Mouse (Mus musculus) liver, embryonic 14.5 days (tissue): ENCODE measurements around the gene D630003M21Rik. TPM values are rescaled to one million over a fixed set of nuclear protein-coding genes. Genes with fewer than 3 reads are reported as not detected.
A peak's percentile ranks its signal among the peaks of the same experiment; 100 is the strongest.

Experiments
- ATAC-seq: fragments of 200-750 bp; cut with Nextera tagmentation; 2 replicates; pipeline ENCODE4 v1.8.0; 2017; ENCODE audit warnings: moderate number of reproducible peaks, mild to moderate bottlenecking, moderate library complexity; ENCODE audit not compliant: insufficient read depth
- DNase-seq, 3 experiments: peaks; one replicate each; pipeline ENCODE4 v3.0.0-alpha.2; 2012 to 2013; ENCODE audit warnings: low read depth in 3 of 3, low spot score in 3 of 3
- H3K27ac ChIP-seq: fragments of 300-500 bp; sonication (generic); 2 replicates; pipeline ENCODE4 v1.5.1; 2014; ENCODE audit warnings: moderate library complexity, mild to moderate bottlenecking, control low read depth, inconsistent platforms
- H3K27me3 ChIP-seq: fragments of 300-500 bp; sonication (generic); 2 replicates; pipeline ENCODE4 v1.6.1; 2014; ENCODE audit warnings: mild to moderate bottlenecking, low read length, moderate library complexity; ENCODE audit not compliant: control insufficient read depth, insufficient read depth
- H3K36me3 ChIP-seq: fragments of 300-500 bp; sonication (generic); replicated peaks from 2 replicates; pipeline ENCODE4 v1.6.1; 2014; ENCODE audit warnings: low read depth; ENCODE audit not compliant: control insufficient read depth, insufficient read depth
- H3K4me1 ChIP-seq, 2 experiments: fragments of 200-500 bp in 1 of 2; fragments of 300-500 bp in 1 of 2; sonication (generic) in 1 of 2; replicated peaks; 2 replicates each; pipeline ENCODE4 v1.6.1; 2012 to 2014; ENCODE audit warnings: antibody characterized with exemption in 1 of 2, inconsistent platforms in 1 of 2, low read length in 1 of 2; ENCODE audit not compliant: control insufficient read depth in 2 of 2, insufficient read depth in 2 of 2
- H3K4me2 ChIP-seq: fragments of 300-500 bp; sonication (generic); 2 replicates; pipeline ENCODE4 v1.6.1; 2014; ENCODE audit warnings: low read depth, mild to moderate bottlenecking, control low read depth, moderate library complexity
- H3K4me3 ChIP-seq, 2 experiments: fragments of 200-500 bp in 1 of 2; fragments of 300-500 bp in 1 of 2; sonication (generic) in 1 of 2; 2 replicates each; pipeline ENCODE4 v1.5.1; 2012 to 2014; ENCODE audit warnings: low read depth in 2 of 2, low read length in 2 of 2, mild to moderate bottlenecking in 2 of 2, control low read depth in 1 of 2, inconsistent platforms in 1 of 2, moderate library complexity in 1 of 2; ENCODE audit not compliant: insufficient read depth in 1 of 2
- H3K9ac ChIP-seq: fragments of 300-500 bp; sonication (generic); replicated peaks from 2 replicates; pipeline ENCODE4 v1.6.1; 2014; ENCODE audit warnings: mild to moderate bottlenecking, control low read depth, moderate library complexity
- H3K9me3 ChIP-seq: fragments of 300-500 bp; sonication (generic); 2 replicates; pipeline ENCODE4 v1.6.1; 2016; ENCODE audit warnings: low read length, mixed read lengths; ENCODE audit not compliant: control insufficient read depth
- CTCF ChIP-seq: IDR thresholded peaks from 2 replicates; pipeline ENCODE4 v1.5.1; 2016; ENCODE audit warnings: antibody characterized with exemption, low read depth, control low read depth
- EP300 ChIP-seq: IDR thresholded peaks from 2 replicates; pipeline ENCODE4 v1.6.1; 2016; ENCODE audit warnings: antibody characterized with exemption, low read depth
- WGBS: fragments of 180-500 bp; shearing (Covaris S2); extraction: QIAGEN DNeasy Blood & Tissue Kit; methylation state at CpG from one replicate; pipeline ENCODE4 v1.1.7; 2014; ENCODE audit not compliant: insufficient replicate concordance; 5-methylcytosine and 5-hydroxymethylcytosine counted together
- polyA plus RNA-seq, 2 experiments: library from polyadenylated mRNA; depleted of rRNA in 1 of 2; stranded (reverse) in 1 of 2; unstranded in 1 of 2; fragments of >200 nt; fragmentation: Nextera tagmentation in 1 of 2; extraction: Ambion mirVana in 1 of 2; gene quantifications; 2 replicates each; pipeline versions ENCODE4 v1.2.1 to v1.2.3; 2012 to 2014

Gene D630003M21Rik
- polyA plus RNA-seq (2012; rRNA removed) = 0.33 and 0.34 TPM in 2 replicates
- polyA plus RNA-seq (2014; fragmentation: Nextera tagmentation; extraction: Ambion mirVana) = 0.24 and 0.52 TPM in 2 replicates

DNA sequence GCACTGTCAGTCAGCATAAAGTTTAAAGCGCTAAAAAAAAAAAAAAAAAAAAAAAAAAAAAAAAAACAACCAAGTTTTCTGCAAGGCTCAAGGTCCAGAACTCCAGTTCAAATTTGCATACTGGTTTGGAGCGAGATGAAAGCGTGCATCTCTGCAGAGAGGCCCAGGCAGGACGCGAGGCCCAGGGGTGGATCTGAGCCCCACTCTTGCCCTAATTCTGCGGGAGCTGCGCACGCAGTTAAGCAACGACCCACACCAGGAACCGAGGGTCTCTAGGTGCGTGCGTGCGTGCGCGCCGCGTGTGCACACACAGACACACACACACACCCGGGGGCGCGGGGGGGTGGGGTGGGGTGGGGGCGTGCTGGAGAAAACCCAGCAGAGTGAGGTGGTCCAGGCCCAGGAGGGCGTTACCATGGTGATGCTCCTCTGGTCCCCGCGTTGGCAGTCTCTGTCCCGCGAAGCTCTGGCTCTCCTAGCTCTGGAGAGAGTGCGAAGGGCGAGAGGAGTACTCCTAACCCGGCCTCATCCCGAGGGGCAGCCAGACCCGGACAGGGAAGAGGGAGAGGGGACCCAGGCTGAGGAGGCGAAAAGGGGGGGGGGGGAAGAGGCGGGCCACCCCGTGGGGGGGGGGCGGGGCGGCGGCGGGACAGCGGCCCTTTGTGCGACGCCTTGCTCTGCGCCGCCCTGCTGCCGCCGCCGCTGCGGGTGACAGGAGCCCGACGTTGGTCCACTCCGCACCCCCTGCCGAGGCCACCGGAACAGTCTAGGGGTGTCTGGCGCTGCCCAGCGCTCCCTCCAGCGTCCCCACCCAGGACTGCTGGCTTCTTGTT lies at the start of gene D630003M21Rik:
D630003M21Rik (minus strand) TSS at position 553 of the 833 bp plus-strand sequence.
- Histone ChIP-seq H3K4me1 (no peaks in the 10 kb centered on the region; a peak in 1 of 4 replicates), H3K36me3 (no peaks in the 10 kb centered on the region), H3K4me2 (peak within 1 kb of the TSS; percentile 35), H3K27me3 (peaks cover 6% of the 10 kb centered on the region), H3K9me3 (no peaks in the 10 kb centered on the region), H3K4me3 (peak within 1 kb of the TSS; percentile 3 to 32; a peak in 1 of 4 replicates), H3K27ac (no peak within 1 kb of the TSS), H3K9ac (no peak within 1 kb of the TSS)
- under 1% methylated on average over 52 of the region's 55 CpGs for WGBS
- ATAC-seq = no peak
- no peak for DNase-seq
- TF ChIP-seq CTCF (no peak), EP300 (no peak)

DNA sequence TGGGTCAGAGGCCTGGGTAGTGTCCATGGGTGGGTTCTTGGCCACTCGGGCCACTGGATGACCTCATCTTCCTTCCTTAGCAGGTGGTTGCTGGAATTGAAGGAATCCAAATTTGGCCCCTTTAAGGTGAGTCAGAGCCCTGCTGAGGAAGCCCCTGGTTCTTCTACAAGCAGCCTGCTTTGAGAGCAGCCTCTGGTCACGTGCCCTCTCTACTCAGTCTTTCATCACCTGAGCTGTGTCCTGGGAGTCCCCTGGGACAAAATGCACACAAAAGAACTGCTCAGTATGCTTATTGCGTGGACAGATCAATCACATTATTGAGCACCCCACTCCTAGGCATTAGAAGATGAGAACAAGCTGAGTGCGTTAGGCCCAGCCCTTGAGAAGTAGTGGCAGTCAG lies 47.9 kb upstream of the D630003M21Rik start:
- no peak for TF ChIP-seq EP300
- TF ChIP-seq CTCF = no peak
- WGBS = 55% methylated on average over 4 of the region's 4 CpGs
- Histone ChIP-seq H3K27me3 (no peaks in the 10 kb centered on the region), H3K9ac (no peak overlapping the region), H3K4me1 (no peaks in the 10 kb centered on the region), H3K9me3 (no peaks in the 10 kb centered on the region), H3K4me2 (no peak overlapping the region), H3K4me3 (no peak overlapping the region), H3K27ac (no peak overlapping the region), H3K36me3 (no peaks in the 10 kb centered on the region)
- no peak for ATAC-seq
- no peak for DNase-seq

DNA sequence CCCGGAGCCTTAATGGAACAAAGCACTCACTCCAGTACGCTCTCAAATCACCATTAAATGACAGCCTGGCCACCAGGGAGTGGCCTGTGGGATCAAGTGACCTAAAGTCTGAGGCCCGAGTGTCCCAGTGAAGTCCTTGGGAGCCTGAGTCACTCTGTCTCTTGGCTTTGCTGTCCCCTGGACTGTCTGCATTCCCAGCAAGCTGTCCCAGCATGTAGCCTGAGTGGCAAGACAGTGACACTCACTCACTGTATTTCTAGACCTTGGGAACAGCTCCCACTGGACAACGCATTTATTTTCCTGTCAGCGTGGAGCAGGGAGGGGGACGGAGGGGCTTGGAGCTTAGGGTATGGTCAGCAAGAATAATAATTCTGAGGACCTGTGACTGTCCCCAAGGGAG lies 47.4 kb upstream of the D630003M21Rik start:
- Histone ChIP-seq H3K4me2 (no peak overlapping the region), H3K4me1 (no peaks in the 10 kb centered on the region), H3K27ac (no peak overlapping the region), H3K9ac (no peak overlapping the region), H3K27me3 (no peaks in the 10 kb centered on the region), H3K36me3 (no peaks in the 10 kb centered on the region), H3K9me3 (no peaks in the 10 kb centered on the region), H3K4me3 (no peak overlapping the region)
- ATAC-seq (no peak), DNase-seq (no peak)
- WGBS = 67% methylated on average over 6 of the region's 6 CpGs
- no peak for TF ChIP-seq CTCF
- TF ChIP-seq EP300 = no peak

DNA sequence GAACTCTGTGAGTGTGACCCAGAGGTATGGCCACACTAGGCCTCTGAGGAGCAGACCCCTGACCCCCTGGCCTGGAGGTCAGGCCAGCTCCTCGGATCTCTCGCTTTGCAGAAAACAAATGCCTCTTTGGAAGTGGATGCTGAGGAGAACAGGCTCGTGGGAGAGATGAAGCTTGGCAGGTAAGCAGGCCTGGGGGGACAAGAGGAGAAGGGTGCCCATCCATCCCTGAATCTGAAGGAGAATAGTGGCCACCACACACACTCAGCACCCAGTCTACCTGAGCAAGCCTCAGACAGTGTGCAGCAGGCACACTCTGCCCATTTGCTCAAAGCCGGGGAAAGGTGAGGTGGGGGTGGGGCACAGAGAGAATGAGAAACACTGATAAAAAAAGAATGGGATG lies 46.8 kb upstream of the D630003M21Rik start:
- no peaks in the 10 kb centered on the region for H3K27me3 ChIP-seq
- H3K9me3 ChIP-seq = no peaks in the 10 kb centered on the region
- WGBS = 73% methylated on average over 4 of the region's 4 CpGs
- no peak overlapping the region for H3K4me2 ChIP-seq
- no peaks in the 10 kb centered on the region for H3K4me1 ChIP-seq
- no peak for DNase-seq
- no peak overlapping the region for H3K27ac ChIP-seq
- H3K36me3 ChIP-seq = no peaks in the 10 kb centered on the region
- H3K9ac ChIP-seq = no peak overlapping the region
- no peak overlapping the region for H3K4me3 ChIP-seq
- no peak for ATAC-seq
- TF ChIP-seq EP300 = no peak
- TF ChIP-seq CTCF = no peak

DNA sequence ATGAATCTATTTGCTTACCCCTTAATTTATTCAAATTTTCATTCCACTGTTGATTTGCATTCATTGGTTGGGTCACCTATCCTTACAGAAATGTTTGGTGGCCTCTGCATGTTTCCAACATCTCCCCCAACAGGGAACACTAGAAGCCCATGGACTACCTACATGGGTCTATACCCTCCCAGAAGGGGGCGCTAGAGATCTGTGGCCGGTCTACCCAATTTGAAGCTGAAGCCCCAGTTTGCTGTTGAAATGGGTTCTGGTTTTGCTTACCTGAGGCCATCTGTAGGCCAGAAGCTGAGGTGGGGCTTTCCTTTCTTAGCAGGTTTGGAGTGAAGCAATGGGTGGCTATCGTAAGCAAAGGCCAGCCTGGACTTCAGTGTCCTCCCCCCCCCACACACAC lies 46.3 kb upstream of the D630003M21Rik start:
- Histone ChIP-seq H3K36me3 (no peaks in the 10 kb centered on the region), H3K27me3 (no peaks in the 10 kb centered on the region), H3K4me2 (no peak overlapping the region), H3K9me3 (no peaks in the 10 kb centered on the region), H3K9ac (no peak overlapping the region), H3K27ac (no peak overlapping the region), H3K4me1 (no peaks in the 10 kb centered on the region), H3K4me3 (no peak overlapping the region)
- ATAC-seq = no peak
- 73% methylated on average over 3 of the region's 3 CpGs for WGBS
- TF ChIP-seq EP300 = no peak
- peak; percentile 51 for TF ChIP-seq CTCF
- DNase-seq = no peak
